Mouse (Mus musculus): Measurements from ENCODE around the gene Cacna1s. TPM values are rescaled to one million over a fixed set of nuclear protein-coding genes. Genes with fewer than 3 reads are reported as not detected.
A peak's percentile ranks its signal among the peaks of the same experiment; 100 is the strongest.

Cacna1s gene
- total and polyA plus RNA-seq, 2 experiments from 2014 or later = 1.1 TPM

DNA sequence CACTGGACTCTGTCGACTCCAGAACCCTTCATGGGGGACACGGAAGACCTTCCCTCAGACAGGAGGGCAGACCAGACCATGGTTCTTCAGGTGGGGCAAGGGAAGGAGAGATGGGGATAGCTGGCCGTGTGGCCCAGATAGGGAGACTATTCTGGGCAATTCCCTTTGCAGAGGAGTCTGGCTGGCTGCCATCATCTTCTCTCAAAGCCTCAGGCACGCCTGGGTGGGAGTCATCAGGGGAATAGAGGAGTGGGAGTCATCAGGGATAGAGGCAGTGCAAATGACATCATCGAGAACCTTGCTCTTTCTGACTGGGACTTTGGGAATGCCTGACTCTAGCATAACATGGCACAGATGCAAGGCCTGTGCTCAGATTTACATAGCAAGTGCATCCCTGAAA, 11.4 kb downstream of the Cacna1s start:
- Histone ChIP-seq H3K4me2 (ENCODE audit: low read depth) (no peak overlapping the region), H3K9me3 (ENCODE audit: low read length) (no peaks in the 10 kb centered on the region), H3K9ac (no peak overlapping the region), H3K36me3 (ENCODE audit: insufficient read depth) (no peaks in the 10 kb centered on the region), H3K4me1 (ENCODE audit: insufficient read depth) (no peaks in the 10 kb centered on the region), H3K4me3 (ENCODE audit: low read depth, low read length) (no peak overlapping the region), H3K27me3 (ENCODE audit: insufficient read depth, low read length) (no peaks in the 10 kb centered on the region), H3K27ac (ENCODE audit: low read depth, low read length) (no peak overlapping the region)
- peak; percentile 34; the same call in 1 of the 2 replicates for ATAC-seq
- DNase-seq = no peak
- TF ChIP-seq CTCF (IDR thresholded peaks at IDR 0.05; ENCODE audit: low read depth) = no peak
- WGBS = 62% methylated on average over 5 of the region's 5 CpGs

DNA sequence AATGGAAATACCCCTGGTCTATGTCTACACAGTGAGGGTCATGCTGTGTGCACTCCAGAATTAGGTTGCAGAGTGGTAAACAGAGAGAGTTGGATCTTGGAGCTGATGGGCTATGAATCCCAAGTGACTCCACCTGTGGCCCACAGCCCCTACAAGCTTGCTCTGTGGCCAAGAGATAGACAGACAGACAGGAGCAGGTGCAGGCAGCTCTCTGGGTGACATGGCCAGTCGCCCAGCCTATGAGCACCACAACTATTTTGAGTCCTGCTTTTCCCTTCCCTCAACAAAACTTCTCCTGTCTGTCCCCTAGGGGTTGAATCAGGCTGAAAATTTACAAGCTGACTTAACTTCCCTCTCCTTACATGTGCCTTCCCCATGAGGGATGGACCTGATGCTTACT, 14.1 kb downstream of the Cacna1s start:
- ATAC-seq = no peak
- Histone ChIP-seq H3K9ac (no peak overlapping the region), H3K4me3 (ENCODE audit: low read depth, low read length) (no peak overlapping the region), H3K27ac (ENCODE audit: low read depth, low read length) (no peak overlapping the region), H3K27me3 (ENCODE audit: insufficient read depth, low read length) (no peaks in the 10 kb centered on the region), H3K36me3 (ENCODE audit: insufficient read depth) (no peaks in the 10 kb centered on the region), H3K9me3 (ENCODE audit: low read length) (no peaks in the 10 kb centered on the region), H3K4me2 (ENCODE audit: low read depth) (no peak overlapping the region), H3K4me1 (ENCODE audit: insufficient read depth) (no peaks in the 10 kb centered on the region)
- no peak for TF ChIP-seq CTCF (IDR thresholded peaks at IDR 0.05; ENCODE audit: low read depth)
- DNase-seq = no peak
- WGBS = 73% methylated on average over 1 of the region's 1 CpGs

DNA sequence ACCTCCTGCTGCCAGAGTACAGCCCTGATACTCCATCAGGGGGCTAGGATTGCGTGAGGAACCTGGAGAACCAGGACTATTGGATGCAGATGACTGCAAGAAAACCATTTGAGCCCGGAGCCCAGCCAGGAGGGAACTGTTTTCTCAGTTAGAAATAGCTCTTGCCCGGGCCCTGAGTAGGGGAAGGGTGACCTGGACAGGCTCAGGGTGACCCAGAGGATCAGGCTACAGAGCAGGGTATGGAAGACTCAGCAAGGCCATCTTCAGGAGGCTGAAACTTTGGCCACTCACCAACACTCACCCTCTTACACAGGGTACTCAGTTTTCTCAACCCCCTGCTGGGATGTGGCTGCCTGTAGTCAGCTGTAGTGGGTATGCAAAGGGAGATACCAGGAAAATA, 15.0 kb downstream of the Cacna1s start:
- H3K9ac ChIP-seq = no peak overlapping the region
- H3K36me3 ChIP-seq (ENCODE audit: insufficient read depth) = no peaks in the 10 kb centered on the region
- H3K4me2 ChIP-seq (ENCODE audit: low read depth) = no peak overlapping the region
- no peak for DNase-seq
- WGBS = 80% methylated on average over 3 of the region's 3 CpGs
- no peak for TF ChIP-seq CTCF (IDR thresholded peaks at IDR 0.05; ENCODE audit: low read depth)
- no peaks in the 10 kb centered on the region for H3K27me3 ChIP-seq (ENCODE audit: insufficient read depth, low read length)
- ATAC-seq = no peak
- H3K4me3 ChIP-seq (ENCODE audit: low read depth, low read length) = no peak overlapping the region
- H3K27ac ChIP-seq (ENCODE audit: low read depth, low read length) = no peak overlapping the region
- no peaks in the 10 kb centered on the region for H3K4me1 ChIP-seq (ENCODE audit: insufficient read depth)
- H3K9me3 ChIP-seq (ENCODE audit: low read length) = no peaks in the 10 kb centered on the region

GRCm38 (mm10) chr1:136076086-136076485, 23.5 kb downstream of the Cacna1s start:
- DNase-seq (peak; percentile 49), ATAC-seq (peak; percentile 61)
- H3K36me3 ChIP-seq (ENCODE audit: insufficient read depth) = no peaks in the 10 kb centered on the region
- H3K9me3 ChIP-seq (ENCODE audit: low read length) = no peaks in the 10 kb centered on the region
- H3K9ac ChIP-seq = no peak overlapping the region
- no peak overlapping the region for H3K4me2 ChIP-seq (ENCODE audit: low read depth)
- H3K27me3 ChIP-seq (ENCODE audit: insufficient read depth, low read length) = no peaks in the 10 kb centered on the region
- H3K27ac ChIP-seq (ENCODE audit: low read depth, low read length) = no peak overlapping the region
- no peaks in the 10 kb centered on the region for H3K4me1 ChIP-seq (ENCODE audit: insufficient read depth)
- H3K4me3 ChIP-seq (ENCODE audit: low read depth, low read length) = no peak overlapping the region
- peak; percentile 78 for TF ChIP-seq CTCF (IDR thresholded peaks at IDR 0.05; ENCODE audit: low read depth)
- 4% methylated on average over 3 of the region's 3 CpGs for WGBS

GRCm38 (mm10) chr1:136077656-136078055, 25.1 kb downstream of the Cacna1s start:
- 57% methylated on average over 4 of the region's 4 CpGs for WGBS
- no peak for ATAC-seq
- H3K36me3 ChIP-seq (ENCODE audit: insufficient read depth) = no peaks in the 10 kb centered on the region

GRCm38 (mm10) chr1:136081161-136081560, 28.6 kb downstream of the Cacna1s start:
- H3K27ac ChIP-seq (ENCODE audit: low read depth, low read length) = no peak overlapping the region
- no peak overlapping the region for H3K4me3 ChIP-seq (ENCODE audit: low read depth, low read length)
- H3K4me2 ChIP-seq (ENCODE audit: low read depth) = no peak overlapping the region
- H3K36me3 ChIP-seq (ENCODE audit: insufficient read depth) = no peaks in the 10 kb centered on the region
- H3K27me3 ChIP-seq (ENCODE audit: insufficient read depth, low read length) = no peaks in the 10 kb centered on the region
- H3K9me3 ChIP-seq (ENCODE audit: low read length) = no peaks in the 10 kb centered on the region
- TF ChIP-seq CTCF (IDR thresholded peaks at IDR 0.05; ENCODE audit: low read depth) = no peak
- H3K4me1 ChIP-seq (ENCODE audit: insufficient read depth) = no peaks in the 10 kb centered on the region
- DNase-seq (no peak), ATAC-seq (no peak)
- 88% methylated on average over 1 of the region's 1 CpGs for WGBS
- no peak overlapping the region for H3K9ac ChIP-seq

More at GRCm38 (mm10) chr1:136077656-136078055, 25.1 kb downstream of the Cacna1s start:
- no peak for DNase-seq
- Histone ChIP-seq H3K4me2 (ENCODE audit: low read depth) (no peak overlapping the region), H3K27me3 (ENCODE audit: insufficient read depth, low read length) (no peaks in the 10 kb centered on the region), H3K9me3 (ENCODE audit: low read length) (no peaks in the 10 kb centered on the region), H3K4me1 (ENCODE audit: insufficient read depth) (no peaks in the 10 kb centered on the region), H3K9ac (no peak overlapping the region), H3K27ac (ENCODE audit: low read depth, low read length) (no peak overlapping the region), H3K4me3 (ENCODE audit: low read depth, low read length) (no peak overlapping the region)
- no peak for TF ChIP-seq CTCF (IDR thresholded peaks at IDR 0.05; ENCODE audit: low read depth)

DNA sequence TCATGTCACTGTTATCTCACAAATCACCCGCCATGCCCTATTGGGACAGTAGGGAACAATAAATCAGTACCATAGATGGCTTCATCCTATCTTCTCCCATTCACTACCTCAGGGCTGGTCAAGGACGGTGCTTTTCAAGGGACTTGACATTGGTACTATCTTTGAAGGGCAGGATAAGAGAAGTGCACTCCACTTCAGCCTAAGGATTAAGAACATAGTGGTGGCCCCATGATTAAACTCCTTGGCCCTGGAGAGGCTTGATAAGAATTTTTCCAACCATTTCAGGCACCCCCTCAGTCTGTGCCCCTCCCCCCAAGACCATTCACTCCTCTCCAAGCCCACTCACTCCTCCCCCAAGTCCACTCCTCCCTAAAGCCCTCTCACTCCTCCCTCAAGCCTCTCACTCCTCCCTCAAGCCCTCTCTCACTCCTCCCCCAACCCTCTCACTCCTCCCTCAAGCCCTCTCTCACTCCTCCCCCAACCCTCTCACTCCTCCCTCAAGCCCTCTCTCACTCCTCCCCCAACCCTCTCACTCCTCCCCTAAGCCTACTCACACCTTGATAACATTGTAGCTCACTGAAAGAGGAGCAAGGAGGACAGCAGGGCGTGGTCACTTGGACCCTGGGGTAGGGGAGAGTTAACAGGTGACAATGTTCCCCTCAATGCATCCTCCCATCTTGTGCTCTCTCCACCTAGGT, 33.6 kb downstream of the Cacna1s start:
- Histone ChIP-seq H3K4me1 (ENCODE audit: insufficient read depth) (no peaks in the 10 kb centered on the region), H3K4me2 (ENCODE audit: low read depth) (no peak overlapping the region)
- no peak for ATAC-seq

More for the DNA sequence above, 33.6 kb downstream of the Cacna1s start:
- H3K9me3 ChIP-seq (ENCODE audit: low read length) = no peaks in the 10 kb centered on the region
- no peak for TF ChIP-seq CTCF (IDR thresholded peaks at IDR 0.05; ENCODE audit: low read depth)
- H3K9ac ChIP-seq = no peak overlapping the region
- no peaks in the 10 kb centered on the region for H3K27me3 ChIP-seq (ENCODE audit: insufficient read depth, low read length)
- no peak overlapping the region for H3K27ac ChIP-seq (ENCODE audit: low read depth, low read length)
- 89% methylated on average over 3 of the region's 3 CpGs for WGBS
- H3K4me3 ChIP-seq (ENCODE audit: low read depth, low read length) = no peak overlapping the region
- DNase-seq = no peak
- no peaks in the 10 kb centered on the region for H3K36me3 ChIP-seq (ENCODE audit: insufficient read depth)
